Mouse (Mus musculus) testis, adult 2 months (tissue): ENCODE data around the gene Slc37a4.

Experiments
- CTCF ChIP-seq: fragments of 200-500 bp; IDR thresholded peaks from 2 replicates; pipeline ENCODE4 v1.5.1; 2012; ENCODE audit warnings: low read depth, mild to moderate bottlenecking, inconsistent platforms, low read length, moderate library complexity; ENCODE audit not compliant: control insufficient read depth, insufficient read depth, insufficient replicate concordance
- POLR2A ChIP-seq: fragments of 200-500 bp; IDR thresholded peaks from 2 replicates; pipeline ENCODE4 v1.6.1; 2012; ENCODE audit warnings: low read depth, mild to moderate bottlenecking, inconsistent platforms, low read length, moderate library complexity; ENCODE audit not compliant: control insufficient read depth

DNA sequence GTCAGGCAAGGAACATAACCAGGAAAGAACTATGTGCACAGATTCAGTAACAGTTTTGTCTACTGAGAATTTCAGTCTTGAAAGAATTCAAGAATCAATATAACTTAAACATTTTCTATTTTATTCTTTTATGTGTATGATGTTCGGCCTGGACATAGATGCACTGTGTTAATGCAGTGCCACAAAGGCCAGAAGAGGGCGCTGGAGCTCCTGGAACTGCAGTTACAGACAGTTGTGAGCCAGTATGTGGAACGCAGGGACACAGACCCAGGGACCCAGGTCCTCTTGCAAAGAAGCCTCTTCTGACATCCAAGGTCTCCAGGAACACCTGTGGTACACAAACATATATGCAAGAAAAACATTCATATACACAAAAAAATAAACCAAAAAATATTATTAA lies 32.2 kb upstream of the Slc37a4 start:
- TF ChIP-seq POLR2A, result no peak
- peak; percentile 50; the same call in 1 of the 2 replicates for TF ChIP-seq CTCF
